Mouse (Mus musculus): ENCODE data around the gene Soga3. TPM values are rescaled to one million over a fixed set of nuclear protein-coding genes. Genes with fewer than 3 reads are reported as not detected.

Gene Soga3
- polyA plus RNA-seq, 1 experiment from 2014 or later = 0.87 TPM

DNA sequence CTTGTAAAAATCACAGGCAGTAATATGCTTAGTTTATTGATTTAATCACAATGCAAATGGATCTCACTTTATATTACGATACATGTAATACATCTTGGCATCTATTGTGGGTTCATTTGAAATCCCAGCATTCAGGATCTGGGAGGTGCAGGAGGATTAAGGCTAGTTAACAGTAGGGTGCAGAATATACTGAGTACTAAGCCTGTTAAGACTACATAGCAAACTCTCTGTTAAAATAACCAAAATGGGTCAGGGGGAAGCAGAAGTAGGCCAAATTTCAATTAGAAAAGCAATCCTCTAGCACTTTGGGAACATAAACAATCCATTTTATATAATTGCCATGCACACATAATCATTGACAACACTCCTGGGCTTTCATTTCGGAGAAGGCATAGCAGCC lies 30.1 kb downstream of the Soga3 start:
- no peaks in the 10 kb centered on the region for H3K9me3 ChIP-seq
- no peak overlapping the region for H3K4me2 ChIP-seq
- ATAC-seq (ENCODE audit: insufficient number of reproducible peaks, insufficient read depth, low FRiP score, low TSS enrichment, low read depth) = no peak
- H3K27ac ChIP-seq = no peak overlapping the region
- WGBS = 88% methylated on average over 2 of the region's 2 CpGs
- H3K4me1 ChIP-seq (replicated peaks) = no peaks in the 10 kb centered on the region
- H3K4me3 ChIP-seq (replicated peaks) = no peak overlapping the region
- H3K9ac ChIP-seq (replicated peaks) = no peak overlapping the region
- no peaks in the 10 kb centered on the region for H3K27me3 ChIP-seq
- no peaks in the 10 kb centered on the region for H3K36me3 ChIP-seq

DNA sequence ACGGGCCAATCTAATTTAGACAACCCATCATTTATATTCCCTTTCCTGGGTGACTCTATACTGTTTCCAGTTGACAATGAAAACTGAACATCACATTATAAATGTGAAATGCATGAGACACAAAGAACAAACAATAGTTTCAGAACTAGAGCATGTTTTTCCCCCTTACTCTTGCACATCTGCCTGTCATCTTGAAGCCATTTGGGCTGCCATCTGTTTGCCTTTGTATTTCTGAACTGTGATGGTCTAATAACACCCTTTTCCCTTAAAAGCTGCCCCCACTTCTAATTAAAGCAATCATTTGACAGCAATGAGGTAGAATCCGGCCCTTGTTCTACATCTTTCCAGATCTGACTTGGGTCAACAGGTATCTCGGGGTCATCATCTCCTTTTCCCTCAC lies 32.0 kb downstream of the Soga3 start:
- Histone ChIP-seq H3K27me3 (no peaks in the 10 kb centered on the region), H3K9me3 (no peaks in the 10 kb centered on the region), H3K4me2 (no peak overlapping the region), H3K36me3 (no peaks in the 10 kb centered on the region), H3K27ac (no peak overlapping the region), H3K4me1 (replicated peaks) (no peaks in the 10 kb centered on the region), H3K9ac (replicated peaks) (no peak overlapping the region), H3K4me3 (replicated peaks) (no peak overlapping the region)
- WGBS = 57% methylated on average over 3 of the region's 3 CpGs
- no peak for ATAC-seq (ENCODE audit: insufficient number of reproducible peaks, insufficient read depth, low FRiP score, low TSS enrichment, low read depth)

GRCm38 (mm10) chr10:29176881-29177280 lies 33.2 kb downstream of the Soga3 start:
- Histone ChIP-seq H3K4me3 (replicated peaks) (no peak overlapping the region), H3K4me1 (replicated peaks) (no peaks in the 10 kb centered on the region), H3K36me3 (no peaks in the 10 kb centered on the region), H3K27ac (no peak overlapping the region), H3K27me3 (no peaks in the 10 kb centered on the region), H3K9ac (replicated peaks) (no peak overlapping the region), H3K9me3 (no peaks in the 10 kb centered on the region), H3K4me2 (no peak overlapping the region)
- WGBS = 87% methylated on average over 4 of the region's 4 CpGs
- ATAC-seq (ENCODE audit: insufficient number of reproducible peaks, insufficient read depth, low FRiP score, low TSS enrichment, low read depth) = no peak

DNA sequence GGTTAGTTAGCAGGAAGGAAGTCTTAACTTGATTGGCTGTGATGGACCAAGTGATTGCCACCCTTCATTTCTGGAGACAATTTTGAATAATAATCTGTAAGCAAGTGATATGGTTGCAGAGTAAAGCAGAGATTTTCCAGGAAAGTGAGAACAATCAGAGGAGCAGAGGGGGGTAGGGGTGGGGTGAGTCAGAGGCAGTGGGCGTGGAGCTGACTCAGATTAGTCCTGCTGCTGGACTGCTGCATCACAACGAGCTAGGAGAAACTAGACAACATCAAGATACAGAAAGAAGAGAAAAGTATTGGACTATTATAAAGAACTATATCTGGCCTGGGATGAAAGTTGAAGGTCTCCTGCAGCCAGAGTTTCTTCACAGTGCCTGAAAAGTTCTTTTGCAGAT lies 34.4 kb downstream of the Soga3 start:
- Histone ChIP-seq H3K4me1 (replicated peaks) (no peaks in the 10 kb centered on the region), H3K27me3 (no peaks in the 10 kb centered on the region), H3K4me3 (replicated peaks) (no peak overlapping the region), H3K9me3 (no peaks in the 10 kb centered on the region), H3K4me2 (no peak overlapping the region), H3K36me3 (no peaks in the 10 kb centered on the region), H3K9ac (replicated peaks) (no peak overlapping the region), H3K27ac (no peak overlapping the region)
- WGBS = 65% methylated on average over 2 of the region's 2 CpGs
- no peak for ATAC-seq (ENCODE audit: insufficient number of reproducible peaks, insufficient read depth, low FRiP score, low TSS enrichment, low read depth)

GRCm38 (mm10) chr10:29180210-29180609 lies 36.6 kb downstream of the Soga3 start:
- no peaks in the 10 kb centered on the region for H3K9me3 ChIP-seq
- H3K4me3 ChIP-seq (replicated peaks) = no peak overlapping the region
- no peak overlapping the region for H3K27ac ChIP-seq
- H3K36me3 ChIP-seq = no peaks in the 10 kb centered on the region
- no peaks in the 10 kb centered on the region for H3K4me1 ChIP-seq (replicated peaks)
- H3K4me2 ChIP-seq = no peak overlapping the region
- no peaks in the 10 kb centered on the region for H3K27me3 ChIP-seq
- 91% methylated on average over 3 of the region's 3 CpGs for WGBS
- no peak for ATAC-seq (ENCODE audit: insufficient number of reproducible peaks, insufficient read depth, low FRiP score, low TSS enrichment, low read depth)
- no peak overlapping the region for H3K9ac ChIP-seq (replicated peaks)

DNA sequence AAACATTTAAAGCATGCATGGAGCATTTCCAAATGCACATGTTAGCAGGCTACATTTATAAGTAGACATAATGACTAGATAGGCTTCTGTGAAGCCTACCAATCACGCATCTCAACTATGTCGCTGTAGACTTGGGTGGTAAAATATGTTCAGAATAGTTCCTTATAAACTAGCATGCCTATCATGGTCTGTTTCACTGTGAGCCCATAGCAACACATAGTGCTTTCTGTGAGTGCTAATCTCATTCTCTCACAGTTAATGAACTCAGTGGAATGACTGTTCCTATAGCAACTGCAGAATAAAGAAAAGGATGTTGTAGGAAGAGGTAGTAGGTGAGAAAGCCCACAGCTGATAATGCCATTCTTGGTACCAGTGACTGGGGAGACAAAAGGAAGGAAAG lies 37.4 kb downstream of the Soga3 start:
- WGBS = 89% methylated on average over 2 of the region's 2 CpGs
- no peaks in the 10 kb centered on the region for H3K4me1 ChIP-seq (replicated peaks)
- H3K9ac ChIP-seq (replicated peaks) = no peak overlapping the region
- no peak overlapping the region for H3K4me2 ChIP-seq
- no peaks in the 10 kb centered on the region for H3K27me3 ChIP-seq
- no peak for ATAC-seq (ENCODE audit: insufficient number of reproducible peaks, insufficient read depth, low FRiP score, low TSS enrichment, low read depth)
- no peaks in the 10 kb centered on the region for H3K9me3 ChIP-seq
- no peaks in the 10 kb centered on the region for H3K36me3 ChIP-seq
- no peak overlapping the region for H3K27ac ChIP-seq
- H3K4me3 ChIP-seq (replicated peaks) = no peak overlapping the region

GRCm38 (mm10) chr10:29193769-29194168 lies 50.1 kb downstream of the Soga3 start:
- Histone ChIP-seq H3K27me3 (no peaks in the 10 kb centered on the region), H3K27ac (no peak overlapping the region), H3K4me3 (replicated peaks) (no peak overlapping the region), H3K4me1 (replicated peaks) (no peaks in the 10 kb centered on the region), H3K9me3 (peaks cover 10% of the 10 kb centered on the region; the same call in 1 of the 2 replicates), H3K4me2 (no peak overlapping the region), H3K36me3 (no peaks in the 10 kb centered on the region), H3K9ac (replicated peaks) (no peak overlapping the region)
- no peak for ATAC-seq (ENCODE audit: insufficient number of reproducible peaks, insufficient read depth, low FRiP score, low TSS enrichment, low read depth)

DNA sequence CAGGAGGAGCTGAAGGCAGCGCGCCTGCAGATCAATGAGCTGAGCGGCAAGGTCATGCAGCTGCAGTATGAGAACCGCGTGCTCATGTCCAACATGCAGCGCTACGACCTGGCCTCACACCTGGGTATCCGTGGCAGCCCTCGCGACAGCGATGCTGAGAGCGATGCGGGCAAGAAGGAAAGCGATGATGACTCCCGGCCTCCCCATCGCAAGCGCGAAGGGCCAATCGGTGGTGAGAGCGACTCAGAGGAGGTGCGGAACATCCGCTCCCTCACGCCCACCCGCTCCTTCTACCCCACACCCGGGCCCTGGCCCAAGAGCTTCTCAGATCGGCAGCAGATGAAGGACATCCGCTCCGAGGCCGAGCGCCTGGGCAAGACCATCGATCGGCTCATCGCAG lies 53.2 kb downstream of the Soga3 start:
- Histone ChIP-seq H3K36me3 (no peaks in the 10 kb centered on the region), H3K4me1 (replicated peaks) (no peaks in the 10 kb centered on the region), H3K9ac (replicated peaks) (no peak overlapping the region), H3K4me2 (no peak overlapping the region), H3K4me3 (replicated peaks) (no peak overlapping the region), H3K27me3 (no peaks in the 10 kb centered on the region), H3K9me3 (peaks cover 10% of the 10 kb centered on the region; the same call in 1 of the 2 replicates), H3K27ac (no peak overlapping the region)
- no peak for ATAC-seq (ENCODE audit: insufficient number of reproducible peaks, insufficient read depth, low FRiP score, low TSS enrichment, low read depth)
- 97% methylated on average over 33 of the region's 33 CpGs for WGBS

- ATAC-seq (ENCODE audit: insufficient number of reproducible peaks, insufficient read depth, low FRiP score, low TSS enrichment, low read depth) = no peak
- no peak within 1 kb of the TSS for H3K4me2 ChIP-seq
- no peak within 1 kb of the TSS for H3K4me3 ChIP-seq (replicated peaks)
- 83% methylated on average over 7 of the region's 7 CpGs for WGBS
- H3K27me3 ChIP-seq = no peaks in the 10 kb centered on the region
- no peak within 1 kb of the TSS for H3K27ac ChIP-seq
- H3K4me1 ChIP-seq (replicated peaks) = no peaks in the 10 kb centered on the region
- H3K9me3 ChIP-seq = peaks cover 10% of the 10 kb centered on the region; the same call in 1 of the 2 replicates
- no peaks in the 10 kb centered on the region for H3K36me3 ChIP-seq
- H3K9ac ChIP-seq (replicated peaks) = no peak within 1 kb of the TSS
Observed at GRCm38 (mm10) chr10:29198642-29199041, 55.0 kb downstream of the Soga3 start, which contains the start of gene Gm49353. Gm49353 (plus strand) TSS chr10:29198954.

GRCm38 (mm10) chr10:29199835-29200234 lies 56.2 kb downstream of the Soga3 start:
- H3K9ac ChIP-seq (replicated peaks) = no peak overlapping the region
- no peak for ATAC-seq (ENCODE audit: insufficient number of reproducible peaks, insufficient read depth, low FRiP score, low TSS enrichment, low read depth)
- H3K4me3 ChIP-seq (replicated peaks) = no peak overlapping the region
- no peaks in the 10 kb centered on the region for H3K27me3 ChIP-seq
- H3K27ac ChIP-seq = no peak overlapping the region
- no peaks in the 10 kb centered on the region for H3K4me1 ChIP-seq (replicated peaks)
- H3K4me2 ChIP-seq = no peak overlapping the region
- no peaks in the 10 kb centered on the region for H3K36me3 ChIP-seq
- WGBS = 80% methylated on average over 3 of the region's 3 CpGs
- peaks cover 10% of the 10 kb centered on the region; the same call in 1 of the 2 replicates for H3K9me3 ChIP-seq

GRCm38 (mm10) chr10:29200609-29201008 lies 57.0 kb downstream of the Soga3 start:
- no peak for ATAC-seq (ENCODE audit: insufficient number of reproducible peaks, insufficient read depth, low FRiP score, low TSS enrichment, low read depth)
- Histone ChIP-seq H3K9me3 (peaks cover 10% of the 10 kb centered on the region; the same call in 1 of the 2 replicates), H3K36me3 (no peaks in the 10 kb centered on the region), H3K4me3 (replicated peaks) (no peak overlapping the region), H3K27me3 (no peaks in the 10 kb centered on the region), H3K4me2 (no peak overlapping the region), H3K4me1 (replicated peaks) (no peaks in the 10 kb centered on the region), H3K27ac (no peak overlapping the region), H3K9ac (replicated peaks) (no peak overlapping the region)
- 89% methylated on average over 1 of the region's 1 CpGs for WGBS

DNA sequence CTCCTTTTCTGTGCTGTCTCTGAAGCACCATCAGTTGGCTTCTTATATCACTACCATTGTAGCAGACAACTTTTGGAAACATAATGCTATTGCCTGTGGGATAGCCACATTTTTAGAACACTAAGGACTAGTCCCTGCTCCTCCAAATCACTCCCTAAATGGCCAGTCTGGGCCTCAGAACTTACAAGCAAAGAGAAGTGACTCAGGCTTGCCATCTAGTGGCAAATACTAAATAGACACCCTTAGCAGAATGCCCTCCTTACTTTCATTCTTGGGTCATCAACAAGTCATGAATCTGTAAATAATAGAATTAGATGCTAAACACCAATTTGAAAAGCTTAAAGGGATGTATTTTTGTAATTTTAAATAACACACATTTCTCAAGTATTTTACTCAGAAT lies 63.1 kb downstream of the Soga3 start:
- Histone ChIP-seq H3K4me2 (no peak overlapping the region), H3K36me3 (no peaks in the 10 kb centered on the region), H3K27ac (no peak overlapping the region), H3K9ac (replicated peaks) (no peak overlapping the region), H3K9me3 (no peaks in the 10 kb centered on the region), H3K4me3 (replicated peaks) (no peak overlapping the region), H3K27me3 (no peaks in the 10 kb centered on the region), H3K4me1 (replicated peaks) (peaks cover 5% of the 10 kb centered on the region)
- ATAC-seq (ENCODE audit: insufficient number of reproducible peaks, insufficient read depth, low FRiP score, low TSS enrichment, low read depth) = no peak
